Mouse (Mus musculus) bone marrow, adult 2 months (tissue): ENCODE data around the gene Gm26657. TPM values are rescaled to one million over a fixed set of nuclear protein-coding genes. Genes with fewer than 3 reads are reported as not detected.

Experiments used
- H3K27ac ChIP-seq: fragments of 200-500 bp; 2 replicates; pipeline ENCODE4 v1.5.1; 2012; ENCODE audit warnings: low read depth, mild to moderate bottlenecking, control low read depth, inconsistent platforms, low read length; ENCODE audit not compliant: control insufficient read depth, poor library complexity, insufficient read depth
- H3K4me1 ChIP-seq: fragments of 200-500 bp; 2 replicates; pipeline ENCODE4 v1.6.1; 2011; ENCODE audit warnings: low read length; ENCODE audit not compliant: control insufficient read depth, insufficient read depth
- H3K4me3 ChIP-seq: fragments of 200-500 bp; replicated peaks from 2 replicates; pipeline ENCODE3; 2011; ENCODE audit warnings: mild to moderate bottlenecking, low read depth, low read length, control low read depth; ENCODE audit not compliant: control insufficient read depth
- CTCF ChIP-seq: fragments of 200-500 bp; IDR thresholded peaks from 2 replicates; pipeline ENCODE4 v1.5.1; 2011; ENCODE audit warnings: low read length, control low read depth; ENCODE audit not compliant: control insufficient read depth, insufficient read depth
- POLR2A ChIP-seq: fragments of 200-500 bp; IDR thresholded peaks from 2 replicates; pipeline ENCODE4 v1.6.1; 2011; ENCODE audit warnings: low read depth, mild to moderate bottlenecking, control low read depth, low read length, borderline replicate concordance; ENCODE audit not compliant: control insufficient read depth
- WGBS: fragments of 180-500 bp; shearing (Covaris S2); methylation state at CpG from one replicate; pipeline ENCODE4 v1.1.7; 2018; 5-methylcytosine and 5-hydroxymethylcytosine counted together
- polyA plus RNA-seq: library from polyadenylated mRNA; stranded (reverse); fragments of >200 nt; gene quantifications from 2 replicates; pipeline ENCODE4 v1.2.4, GENCODE M21; 2011; ENCODE audit warnings: low replicate concordance; ENCODE audit not compliant: missing spikeins, insufficient read depth, insufficient read length

Gene Gm26657
- polyA plus RNA-seq, 1 experiment = not detected

- TF ChIP-seq POLR2A = no peak
- TF ChIP-seq CTCF = no peak
- Histone ChIP-seq H3K4me1 (no peaks in the 10 kb centered on the region), H3K27ac (no peak overlapping the region), H3K4me3 (no peak overlapping the region)
- WGBS = 70% methylated on average over 9 of the region's 9 CpGs
Observed at GRCm38 (mm10) chr4:56720403-56720802, 19.5 kb upstream of the Gm26657 start.

DNA sequence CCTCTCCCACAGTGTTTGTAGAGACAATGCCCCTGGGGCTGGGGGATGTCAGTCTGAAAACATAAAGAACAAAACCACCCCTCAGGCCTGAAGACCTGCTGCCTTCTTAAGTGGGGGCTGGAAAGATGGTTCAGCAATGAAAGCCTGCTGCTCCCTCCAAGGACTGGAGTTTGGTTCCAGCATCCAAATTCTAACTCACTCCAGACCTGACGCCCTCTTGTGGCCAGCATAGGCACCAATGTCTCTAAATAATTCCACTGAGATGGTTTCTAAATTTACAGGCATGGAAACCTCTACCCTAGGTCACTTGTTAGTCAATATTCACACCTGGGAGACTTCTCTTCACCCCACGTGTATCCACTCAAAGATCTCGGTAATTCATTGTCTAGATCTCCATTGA is 18.4 kb upstream of the Gm26657 start:
- Histone ChIP-seq H3K4me1 (no peaks in the 10 kb centered on the region), H3K27ac (no peak overlapping the region), H3K4me3 (no peak overlapping the region)
- TF ChIP-seq POLR2A (no peak), CTCF (peak; percentile 42)
- 25% methylated on average over 3 of the region's 3 CpGs for WGBS

GRCm38 (mm10) chr4:56722346-56722745 is 17.5 kb upstream of the Gm26657 start:
- no peaks in the 10 kb centered on the region for H3K4me1 ChIP-seq
- 70% methylated on average over 6 of the region's 6 CpGs for WGBS
- TF ChIP-seq CTCF (no peak), POLR2A (no peak)
- H3K27ac ChIP-seq = no peak overlapping the region
- H3K4me3 ChIP-seq = no peak overlapping the region

DNA sequence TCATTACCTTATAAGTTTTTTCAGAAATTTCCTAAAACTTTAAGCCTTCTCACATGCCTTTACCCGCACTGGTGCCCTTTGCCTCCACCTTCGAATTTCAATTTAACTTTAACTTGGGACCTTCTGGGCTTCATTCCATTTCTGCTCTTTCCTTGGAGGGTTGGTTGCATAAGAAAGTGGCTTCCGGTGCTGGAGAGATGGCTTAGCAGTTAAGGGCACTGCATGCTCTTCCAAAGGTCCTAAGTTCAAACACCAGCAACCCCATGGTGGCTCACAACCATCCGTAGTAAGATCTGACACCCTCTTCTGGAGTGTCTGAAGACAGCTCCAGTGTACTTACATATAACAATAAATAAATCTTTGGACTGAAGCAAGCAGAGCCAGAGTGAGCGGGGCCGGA is 16.6 kb upstream of the Gm26657 start:
- H3K4me1 ChIP-seq = no peaks in the 10 kb centered on the region
- H3K27ac ChIP-seq = no peak overlapping the region
- WGBS = 84% methylated on average over 6 of the region's 6 CpGs
- no peak overlapping the region for H3K4me3 ChIP-seq
- TF ChIP-seq POLR2A (no peak), CTCF (no peak)

DNA sequence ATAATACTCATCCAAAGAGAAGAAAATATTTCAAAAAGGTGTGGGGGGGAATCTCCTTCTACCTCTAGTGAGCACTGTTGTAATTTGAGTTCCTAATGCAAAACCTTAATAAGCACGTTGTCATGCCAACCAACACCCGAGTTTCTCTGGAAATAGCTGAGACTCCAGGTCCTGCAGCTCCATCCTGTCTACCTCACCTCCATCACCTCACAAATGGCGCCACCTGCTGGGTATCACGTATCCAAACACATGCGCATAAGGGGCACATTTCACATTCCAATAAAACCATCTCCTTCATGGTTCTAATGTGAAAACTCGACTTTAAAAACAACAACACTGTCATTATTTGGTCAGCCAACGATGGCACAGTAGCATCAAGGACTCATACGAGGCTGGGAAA is 14.0 kb upstream of the Gm26657 start:
- H3K27ac ChIP-seq = no peak overlapping the region
- TF ChIP-seq POLR2A (no peak), CTCF (peak; percentile 50; the same call in 1 of the 2 replicates)
- WGBS = 55% methylated on average over 8 of the region's 8 CpGs
- H3K4me3 ChIP-seq = no peak overlapping the region
- no peaks in the 10 kb centered on the region for H3K4me1 ChIP-seq

DNA sequence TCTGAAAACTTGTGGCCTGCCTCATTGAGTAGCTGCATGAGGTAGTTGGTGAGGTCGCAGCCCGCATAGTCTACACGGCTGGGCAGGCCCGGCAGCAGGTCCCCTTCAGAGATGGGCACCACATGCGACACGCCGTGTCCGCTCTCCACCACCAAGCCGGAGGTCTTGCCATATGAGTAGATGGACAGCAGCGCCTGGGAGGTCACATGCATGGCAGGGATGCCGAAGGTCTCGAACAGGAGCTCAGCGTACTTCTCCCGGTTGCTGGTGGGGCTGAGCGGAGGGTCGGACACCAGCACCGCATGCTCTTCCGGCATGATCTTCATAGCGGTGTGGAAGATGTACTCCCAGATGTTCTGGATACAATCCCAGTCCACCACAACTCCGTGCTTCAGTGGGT is 741 bp downstream of the Gm26657 start:
- TF ChIP-seq POLR2A (no peak), CTCF (no peak)
- 92% methylated on average over 20 of the region's 20 CpGs for WGBS
- no peaks in the 10 kb centered on the region for H3K4me1 ChIP-seq
- H3K27ac ChIP-seq = no peak overlapping the region
- no peak overlapping the region for H3K4me3 ChIP-seq

DNA sequence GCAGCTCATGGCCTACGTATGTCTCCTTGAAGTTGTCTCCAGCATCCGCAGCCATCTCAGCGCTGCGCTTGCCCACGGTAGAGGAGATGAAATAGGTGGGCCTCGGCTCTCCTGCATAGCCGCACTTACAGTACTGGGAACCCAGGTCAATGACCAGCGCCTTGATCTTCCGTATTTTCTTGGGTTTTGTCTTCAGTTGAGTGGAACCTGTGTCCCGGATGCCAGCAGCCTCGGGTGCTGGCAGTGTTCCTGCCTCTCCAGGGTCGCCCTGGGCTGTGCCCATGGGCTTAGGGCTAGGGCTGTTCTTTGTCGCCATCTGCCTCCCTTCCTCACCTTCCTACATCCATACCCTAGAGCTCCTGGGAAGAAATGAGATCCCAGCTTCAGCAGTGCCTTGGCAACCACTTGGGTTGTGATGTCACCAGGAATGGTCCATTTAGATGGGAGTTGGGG is 1.2 kb downstream of the Gm26657 start, which contains the start of gene Actl7b:
Gene Actl7b, minus strand, starts transcription at position 403 of the 453 bp plus-strand sequence.
- Histone ChIP-seq H3K4me3 (no peak within 1 kb of the TSS), H3K27ac (no peak within 1 kb of the TSS), H3K4me1 (no peaks in the 10 kb centered on the region)
- TF ChIP-seq CTCF (no peak), POLR2A (no peak)
- WGBS = 88% methylated on average over 13 of the region's 13 CpGs

DNA sequence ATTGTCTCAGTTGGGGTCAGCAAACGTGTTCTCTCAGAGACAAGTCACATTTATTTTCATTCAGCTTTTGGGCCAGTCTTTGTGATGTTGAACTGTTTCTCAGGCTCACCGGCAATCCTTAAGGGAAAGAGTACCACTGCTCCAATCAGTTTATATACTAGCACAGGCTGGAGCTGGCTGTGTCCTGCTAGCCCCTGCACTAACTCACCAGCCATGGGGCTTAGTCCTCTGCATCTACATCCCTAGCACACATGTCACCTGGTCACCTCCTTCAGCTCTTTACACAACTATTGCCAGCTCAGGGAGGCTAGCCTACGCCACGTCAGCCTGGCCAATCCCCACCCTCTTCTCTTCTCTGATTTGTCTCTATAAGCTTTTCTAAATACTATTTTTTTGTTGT is 2.8 kb downstream of the Gm26657 start:
- Histone ChIP-seq H3K27ac (no peak overlapping the region), H3K4me3 (no peak overlapping the region), H3K4me1 (no peaks in the 10 kb centered on the region)
- TF ChIP-seq POLR2A (no peak), CTCF (no peak)
- 84% methylated on average over 4 of the region's 4 CpGs for WGBS
